Mouse (Mus musculus) lung, postnatal 0 days (tissue): Measurements from ENCODE around the gene Arf3.

ENCODE experiments used
- CTCF ChIP-seq: IDR thresholded peaks from 2 replicates; pipeline ENCODE4 v1.5.1; 2016; ENCODE audit warnings: antibody characterized with exemption, mild to moderate bottlenecking
- EP300 ChIP-seq: IDR thresholded peaks from 2 replicates; pipeline ENCODE4 v1.6.1; 2016; ENCODE audit warnings: antibody characterized with exemption, mild to moderate bottlenecking, control low read depth

DNA sequence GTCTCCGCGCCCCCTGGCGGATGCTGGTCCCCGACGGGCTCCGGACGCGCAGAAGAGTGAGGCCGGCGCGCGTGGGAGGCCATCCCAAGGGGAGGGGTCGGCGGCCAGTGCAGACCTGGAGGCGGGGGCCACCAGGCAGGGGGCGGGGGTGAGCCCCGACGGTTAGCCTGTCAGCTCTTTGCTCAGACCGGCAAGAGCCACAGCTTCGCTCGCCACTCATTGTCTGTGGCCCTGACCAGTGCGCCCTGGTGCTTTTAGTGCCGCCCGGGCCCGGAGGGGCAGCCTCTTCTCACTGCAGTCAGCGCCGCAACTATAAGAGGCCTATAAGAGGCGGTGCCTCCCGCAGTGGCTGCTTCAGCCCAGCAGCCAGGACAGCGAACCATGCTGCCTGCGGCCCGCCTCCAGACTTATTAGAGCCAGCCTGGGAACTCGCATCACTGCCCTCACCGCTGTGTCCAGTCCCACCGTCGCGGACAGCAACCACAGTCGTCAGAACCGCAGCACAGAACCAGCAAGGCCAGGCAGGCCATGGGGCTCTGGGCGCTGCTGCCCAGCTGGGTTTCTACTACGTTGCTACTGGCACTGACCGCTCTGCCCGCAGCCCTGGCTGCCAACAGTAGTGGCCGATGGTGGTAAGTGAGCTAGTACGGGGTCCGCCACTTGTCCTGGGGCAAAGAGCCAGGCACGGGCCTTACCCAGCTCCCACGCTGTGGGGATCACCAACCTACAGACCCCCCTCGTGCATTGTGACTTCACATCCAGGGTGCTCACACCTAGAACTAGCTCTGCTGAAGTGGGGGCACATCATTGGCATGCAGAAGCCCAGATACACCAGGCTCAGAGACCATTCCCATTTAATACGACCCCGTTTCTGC lies 26.9 kb upstream of the Arf3 start, which contains the start of gene Wnt1:
- TF ChIP-seq CTCF, result peak; percentile 80
- no peak for TF ChIP-seq EP300
